Mouse (Mus musculus): ENCODE measurements at regions not wholly inside any gene's neighbourhood (a gene's known extent, or its start where the extent isn't known, plus 50 kb on each side); places are given as distances from the start of the nearest gene placed in this dataset.

- Histone ChIP-seq H3K4me1 (ENCODE audit: control insufficient read depth in 1 of 2, insufficient read depth in 2 of 2) (no peaks in the 10 kb centered on the region), H3K36me3 (replicated peaks in 1 of 2; ENCODE audit: control insufficient read depth in 1 of 2, insufficient read depth in 1 of 2, low read length in 1 of 2) (no peaks in the 10 kb centered on the region), H3K27ac (ENCODE audit: insufficient read depth, low read depth) (no peak overlapping the region), H3K4me2 (ENCODE audit: insufficient read depth, low read depth, poor library complexity, severe bottlenecking) (no peak overlapping the region), H3K27me3 (replicated peaks) (peaks cover 87% of the 10 kb centered on the region), H3K9ac (ENCODE audit: insufficient read depth, low read depth) (no peak overlapping the region), H3K79me2 (replicated peaks; ENCODE audit: control insufficient read depth, extremely low read depth, insufficient read depth, poor library complexity, severe bottlenecking) (no peaks in the 10 kb centered on the region), H3K9me3 (replicated peaks; ENCODE audit: low read length) (no peaks in the 10 kb centered on the region), H3K4me3 (replicated peaks in 1 of 3; ENCODE audit: low read depth in 2 of 3, low read length in 2 of 3, poor library complexity in 1 of 3) (no peak overlapping the region)
- TF ChIP-seq SMC3 (IDR thresholded peaks at IDR 0.05; ENCODE audit: low read depth, low read length) (no peak), USF2 (conservative IDR thresholded peaks at IDR 0.05; ENCODE audit: low read depth, low read length) (no peak), ELF1 (IDR thresholded peaks at IDR 0.05; ENCODE audit: low read depth, low read length) (no peak), ZNF384 (IDR thresholded peaks at IDR 0.05; ENCODE audit: low read depth, low read length) (no peak), NELFE (IDR thresholded peaks at IDR 0.05; ENCODE audit: low read depth, low read length) (no peak), PAX5 (IDR thresholded peaks at IDR 0.05; ENCODE audit: low read length) (no peak), E2F4 (IDR thresholded peaks at IDR 0.05; ENCODE audit: insufficient replicate concordance, low read depth, low read length) (no peak), MYC (IDR thresholded peaks at IDR 0.05; ENCODE audit: low read depth, low read length) (no peak), ZC3H11A (IDR thresholded peaks at IDR 0.05; ENCODE audit: low read depth, low read length) (no peak), GABPA (IDR thresholded peaks at IDR 0.05; ENCODE audit: insufficient replicate concordance, low read depth, low read length) (no peak), BHLHE40 (IDR thresholded peaks at IDR 0.05; ENCODE audit: low read depth, low read length) (no peak), SIN3A (IDR thresholded peaks at IDR 0.05; ENCODE audit: low read length) (no peak), MXI1 (IDR thresholded peaks at IDR 0.05; ENCODE audit: low read depth, low read length) (no peak), JUND (conservative IDR thresholded peaks at IDR 0.05; ENCODE audit: low read depth, low read length) (no peak), MAFK (IDR thresholded peaks at IDR 0.05; ENCODE audit: insufficient replicate concordance, low read length) (no peak), MAZ (IDR thresholded peaks at IDR 0.05; ENCODE audit: low read depth, low read length) (no peak), MEF2A (IDR thresholded peaks at IDR 0.05; ENCODE audit: borderline replicate concordance, low read depth, low read length) (no peak), UBTF (IDR thresholded peaks at IDR 0.05; ENCODE audit: low read depth, low read length) (no peak), JUN (IDR thresholded peaks at IDR 0.05; ENCODE audit: insufficient read depth, low read depth, low read length) (no peak)
- in situ Hi-C loops (cut with MboI; ENCODE audit: low pct_ligation_motif_present, low pct_unique_long_range_greater_than_20kb, low sequenced_read_pairs) (no loop called here), dilution Hi-C loops (cut with MboI; ENCODE audit: extremely low pct_ligation_motif_present, extremely low pct_unique_long_range_greater_than_20kb, low sequenced_read_pairs) (no loop called here)
- DNase-seq (ENCODE audit: extremely low read depth): no peak
Observed at GRCm38 (mm10) chr7:145067366-145067765, 127.6 kb upstream of the Ccnd1 start.

- H3K27me3 ChIP-seq (replicated peaks): peaks cover 82% of the 10 kb centered on the region
- in situ Hi-C loops (cut with MboI; ENCODE audit: low pct_ligation_motif_present, low pct_unique_long_range_greater_than_20kb, low sequenced_read_pairs) (no loop called here), dilution Hi-C loops (cut with MboI; ENCODE audit: extremely low pct_ligation_motif_present, extremely low pct_unique_long_range_greater_than_20kb, low sequenced_read_pairs) (no loop called here)
- H3K9me3 ChIP-seq (replicated peaks; ENCODE audit: low read length): peaks cover 6% of the 10 kb centered on the region
- no peak overlapping the region for H3K4me2 ChIP-seq (ENCODE audit: insufficient read depth, low read depth, poor library complexity, severe bottlenecking)
- TF ChIP-seq HCFC1 (IDR thresholded peaks at IDR 0.05; ENCODE audit: low read depth, low read length) (no peak), ZKSCAN1 (IDR thresholded peaks at IDR 0.05; ENCODE audit: borderline replicate concordance, low read depth, low read length) (no peak), JUND (conservative IDR thresholded peaks at IDR 0.05; ENCODE audit: low read depth, low read length) (no peak), TCF12 (IDR thresholded peaks at IDR 0.05; ENCODE audit: low read depth, low read length) (no peak), IRF4 (IDR thresholded peaks at IDR 0.05; ENCODE audit: low read depth, low read length) (no peak), MXI1 (IDR thresholded peaks at IDR 0.05; ENCODE audit: low read depth, low read length) (no peak), RCOR1 (conservative IDR thresholded peaks at IDR 0.05; ENCODE audit: low read depth, low read length) (no peak), E2F4 (IDR thresholded peaks at IDR 0.05; ENCODE audit: insufficient replicate concordance, low read depth, low read length) (no peak)
- no peak overlapping the region for H3K4me3 ChIP-seq (replicated peaks in 1 of 3; ENCODE audit: low read depth in 2 of 3, low read length in 2 of 3, poor library complexity in 1 of 3)
- H3K27ac ChIP-seq (ENCODE audit: insufficient read depth, low read depth): no peak overlapping the region
- H3K4me1 ChIP-seq (ENCODE audit: control insufficient read depth in 1 of 2, insufficient read depth in 2 of 2): no peaks in the 10 kb centered on the region
- no peak for DNase-seq (ENCODE audit: extremely low read depth)
- H3K36me3 ChIP-seq (replicated peaks in 1 of 2; ENCODE audit: control insufficient read depth in 1 of 2, insufficient read depth in 1 of 2, low read length in 1 of 2): no peaks in the 10 kb centered on the region
- no peaks in the 10 kb centered on the region for H3K79me2 ChIP-seq (replicated peaks; ENCODE audit: control insufficient read depth, extremely low read depth, insufficient read depth, poor library complexity, severe bottlenecking)
- no peak overlapping the region for H3K9ac ChIP-seq (ENCODE audit: insufficient read depth, low read depth)
Observed at GRCm38 (mm10) chr7:145056320-145056719, 116.6 kb upstream of the Ccnd1 start.
